Mouse (Mus musculus): Measurements from ENCODE around the gene Lrrc10b. TPM values are rescaled to one million over a fixed set of nuclear protein-coding genes. Genes with fewer than 3 reads are reported as not detected.

The Lrrc10b gene
- polyA plus RNA-seq, 1 experiment from 2014 or later, result 0.45 TPM

DNA sequence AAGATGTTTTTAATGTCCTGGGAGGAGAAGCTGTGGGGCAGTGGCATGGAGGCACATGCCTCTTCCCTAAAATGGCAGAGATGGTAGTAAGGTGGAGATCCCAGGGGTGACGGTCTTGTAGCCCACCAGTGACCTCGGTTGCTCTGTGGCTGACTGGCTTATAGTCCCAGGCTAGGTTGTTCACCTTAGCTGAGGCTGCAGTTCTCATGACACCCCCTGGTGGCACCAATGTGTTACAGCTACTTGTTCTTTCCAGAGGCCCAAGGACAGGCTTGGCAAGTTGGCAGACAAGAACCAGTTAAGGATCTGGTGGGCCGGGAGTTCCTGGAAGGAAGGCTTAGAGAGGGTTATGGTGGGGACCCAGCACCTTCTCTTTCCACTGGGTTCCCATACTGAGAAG is 21.4 kb downstream of the Lrrc10b start:
- no peak overlapping the region for H3K27ac ChIP-seq
- H3K4me1 ChIP-seq, result peaks cover 10% of the 10 kb centered on the region
- DNase-seq (ENCODE audit: extremely low spot score, low spot score), result peak; percentile 63
- no peaks in the 10 kb centered on the region for H3K9me3 ChIP-seq
- peaks cover 20% of the 10 kb centered on the region; the same call in 1 of the 2 replicates for H3K27me3 ChIP-seq (ENCODE audit: poor library complexity, severe bottlenecking)
- no peak overlapping the region for H3K4me3 ChIP-seq
- 45% methylated on average over 3 of the region's 3 CpGs for WGBS
- H3K36me3 ChIP-seq (replicated peaks), result no peaks in the 10 kb centered on the region; the same call in 1 of the 2 replicates

DNA sequence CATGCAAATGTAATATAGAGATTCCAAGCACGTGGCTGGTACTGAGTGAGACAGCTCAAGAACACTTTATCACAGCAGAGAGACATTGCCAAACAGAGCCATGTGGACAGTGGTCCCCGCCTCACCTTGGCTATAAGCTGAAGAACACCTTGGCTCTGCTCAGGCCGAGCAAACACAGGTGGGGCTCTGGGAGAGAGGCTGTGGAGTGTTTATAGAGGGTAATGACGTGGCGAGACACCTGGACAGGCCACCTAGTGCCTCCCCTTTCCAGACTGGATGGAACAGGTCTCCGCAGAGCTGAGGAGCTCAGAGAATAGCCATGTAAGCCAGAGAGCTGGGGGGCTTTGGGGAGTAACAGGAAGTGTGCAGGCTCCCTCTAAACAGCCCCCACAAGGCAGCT is 22.3 kb downstream of the Lrrc10b start:
- peaks cover 20% of the 10 kb centered on the region for H3K4me1 ChIP-seq
- H3K27ac ChIP-seq, result no peak overlapping the region
- H3K27me3 ChIP-seq (ENCODE audit: poor library complexity, severe bottlenecking), result peaks cover 26% of the 10 kb centered on the region; the same call in 1 of the 2 replicates
- H3K36me3 ChIP-seq (replicated peaks), result no peaks in the 10 kb centered on the region; the same call in 1 of the 2 replicates
- H3K4me3 ChIP-seq, result no peak overlapping the region
- 82% methylated on average over 6 of the region's 6 CpGs for WGBS
- DNase-seq (ENCODE audit: extremely low spot score, low spot score), result no peak
- H3K9me3 ChIP-seq, result no peaks in the 10 kb centered on the region

GRCm38 (mm10) chr19:10433879-10434540 is 23.3 kb downstream of the Lrrc10b start:
- H3K9me3 ChIP-seq, result no peaks in the 10 kb centered on the region
- H3K27ac ChIP-seq, result no peak overlapping the region
- no peak for DNase-seq (ENCODE audit: extremely low spot score, low spot score)
- H3K36me3 ChIP-seq (replicated peaks), result no peaks in the 10 kb centered on the region
- H3K4me3 ChIP-seq, result no peak overlapping the region
- H3K27me3 ChIP-seq (ENCODE audit: poor library complexity, severe bottlenecking), result peaks cover 26% of the 10 kb centered on the region; the same call in 1 of the 2 replicates
- WGBS, result 75% methylated on average over 9 of the region's 9 CpGs
- H3K4me1 ChIP-seq, result peaks cover 21% of the 10 kb centered on the region

DNA sequence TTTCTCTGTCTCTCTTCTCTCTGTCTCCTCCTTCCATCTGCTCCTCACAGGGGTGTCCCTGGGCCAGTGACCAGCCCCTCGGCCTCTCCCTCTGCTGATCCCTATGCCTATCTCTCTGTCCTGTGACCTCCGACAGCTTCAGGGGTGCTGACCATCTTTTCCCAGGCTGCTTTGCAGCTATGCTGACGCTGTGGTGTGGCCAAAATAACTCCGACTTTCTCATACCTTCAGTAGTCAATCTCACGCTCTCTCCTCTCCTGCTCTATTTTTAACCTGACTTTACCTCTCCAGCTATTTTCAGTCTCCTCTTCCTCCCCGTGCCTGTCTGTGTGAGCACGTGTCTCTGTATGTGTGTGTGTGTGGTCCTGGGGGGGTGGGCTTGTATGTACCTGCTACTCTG is 24.0 kb downstream of the Lrrc10b start:
- Histone ChIP-seq H3K27me3 (ENCODE audit: poor library complexity, severe bottlenecking) (peaks cover 26% of the 10 kb centered on the region; the same call in 1 of the 2 replicates), H3K27ac (0 out of 2 replicates have a peak overlapping the region, but pooled peaks have one; percentile 21), H3K36me3 (replicated peaks) (no peaks in the 10 kb centered on the region), H3K4me1 (peaks cover 21% of the 10 kb centered on the region), H3K4me3 (no peak overlapping the region), H3K9me3 (no peaks in the 10 kb centered on the region)
- WGBS, result 82% methylated on average over 7 of the region's 7 CpGs
- DNase-seq (ENCODE audit: extremely low spot score, low spot score), result no peak

DNA sequence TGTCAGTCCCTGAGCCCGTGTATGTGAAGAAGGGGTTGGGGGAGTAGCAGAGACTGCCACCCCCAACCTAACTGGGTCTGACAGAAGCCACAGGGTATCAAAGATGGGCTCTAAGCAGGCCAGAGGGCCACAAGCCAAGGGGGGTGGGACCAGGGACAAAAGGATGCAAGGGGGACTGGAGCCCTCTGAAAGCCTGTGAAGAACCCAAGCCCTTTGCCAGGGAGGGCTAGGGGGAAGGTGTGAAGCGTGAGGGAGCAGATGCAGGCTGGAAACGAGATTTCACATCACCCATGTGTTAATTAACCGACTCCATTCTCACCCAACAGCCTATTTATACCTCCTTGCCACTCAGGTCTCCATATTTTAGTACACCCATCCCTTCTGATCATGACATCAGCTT is 25.4 kb downstream of the Lrrc10b start:
- Histone ChIP-seq H3K27ac (no peak overlapping the region), H3K4me3 (no peak overlapping the region), H3K36me3 (replicated peaks) (no peaks in the 10 kb centered on the region), H3K9me3 (no peaks in the 10 kb centered on the region), H3K27me3 (ENCODE audit: poor library complexity, severe bottlenecking) (peaks cover 38% of the 10 kb centered on the region), H3K4me1 (peaks cover 26% of the 10 kb centered on the region)
- 56% methylated on average over 4 of the region's 4 CpGs for WGBS
- DNase-seq (ENCODE audit: extremely low spot score, low spot score), result no peak

GRCm38 (mm10) chr19:10431410-10431809 is 25.9 kb downstream of the Lrrc10b start:
- Histone ChIP-seq H3K27ac (no peak overlapping the region), H3K4me3 (no peak overlapping the region), H3K36me3 (replicated peaks) (no peaks in the 10 kb centered on the region), H3K9me3 (no peaks in the 10 kb centered on the region), H3K4me1 (peaks cover 31% of the 10 kb centered on the region), H3K27me3 (ENCODE audit: poor library complexity, severe bottlenecking) (peaks cover 43% of the 10 kb centered on the region)
- DNase-seq (ENCODE audit: extremely low spot score, low spot score), result no peak
- 47% methylated on average over 3 of the region's 3 CpGs for WGBS

GRCm38 (mm10) chr19:10429371-10429770 is 27.9 kb downstream of the Lrrc10b start:
- WGBS, result 87% methylated on average over 8 of the region's 8 CpGs
- H3K27me3 ChIP-seq (ENCODE audit: poor library complexity, severe bottlenecking), result peaks cover 57% of the 10 kb centered on the region
- peaks cover 47% of the 10 kb centered on the region for H3K4me1 ChIP-seq

DNA sequence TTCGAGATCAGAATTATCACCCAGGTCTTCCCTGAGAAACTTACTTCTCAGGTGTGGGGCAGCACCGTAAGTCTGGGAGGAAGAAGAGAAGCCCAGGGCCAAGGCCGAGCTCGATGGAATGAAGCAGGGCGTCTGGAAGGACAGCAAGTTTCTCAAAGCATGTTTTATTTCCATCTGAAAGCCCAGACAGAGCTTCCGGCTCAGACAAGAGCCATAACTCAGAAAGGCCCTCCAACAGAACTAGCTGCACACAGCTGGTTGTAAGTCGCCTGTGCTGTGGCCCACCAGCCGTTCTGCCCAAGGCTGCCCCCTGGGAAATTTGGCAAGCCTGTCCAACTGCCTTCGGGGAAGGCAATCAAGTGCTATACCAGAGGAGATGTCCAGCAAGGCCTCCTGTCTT is 29.8 kb downstream of the Lrrc10b start:
- H3K27me3 ChIP-seq (ENCODE audit: poor library complexity, severe bottlenecking), result peaks cover 63% of the 10 kb centered on the region
- H3K27ac ChIP-seq, result no peak overlapping the region
- no peak for DNase-seq (ENCODE audit: extremely low spot score, low spot score)
- no peaks in the 10 kb centered on the region for H3K36me3 ChIP-seq (replicated peaks)
- no peak overlapping the region for H3K4me3 ChIP-seq
- H3K9me3 ChIP-seq, result no peaks in the 10 kb centered on the region
- WGBS, result 86% methylated on average over 9 of the region's 9 CpGs
- H3K4me1 ChIP-seq, result peaks cover 57% of the 10 kb centered on the region

More at GRCm38 (mm10) chr19:10429371-10429770, 27.9 kb downstream of the Lrrc10b start:
- Histone ChIP-seq H3K27ac (no peak overlapping the region), H3K9me3 (no peaks in the 10 kb centered on the region), H3K4me3 (no peak overlapping the region), H3K36me3 (replicated peaks) (no peaks in the 10 kb centered on the region)
- no peak for DNase-seq (ENCODE audit: extremely low spot score, low spot score)

DNA sequence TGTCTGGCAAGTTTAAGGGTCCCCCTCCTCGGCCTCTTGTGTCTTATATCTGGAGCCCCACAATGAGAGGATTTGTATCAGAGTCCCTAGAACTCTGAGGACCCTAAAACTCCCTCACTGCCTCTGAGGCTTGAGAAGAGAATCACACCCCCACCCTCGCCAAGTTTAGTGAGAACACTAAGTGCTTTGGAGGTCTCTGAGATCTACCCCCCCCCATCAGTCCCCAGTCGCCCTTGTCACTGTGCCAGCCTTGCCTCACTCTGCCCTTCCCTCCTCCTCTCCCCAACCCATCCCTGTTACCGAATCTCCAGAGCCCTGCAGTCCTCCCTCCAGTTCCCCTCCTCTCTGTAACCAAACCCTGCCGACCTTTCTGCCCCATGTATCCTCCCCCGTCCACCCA is 30.5 kb downstream of the Lrrc10b start:
- Histone ChIP-seq H3K36me3 (replicated peaks) (no peaks in the 10 kb centered on the region), H3K9me3 (no peaks in the 10 kb centered on the region), H3K27ac (no peak overlapping the region), H3K4me1 (peaks cover 62% of the 10 kb centered on the region), H3K4me3 (no peak overlapping the region), H3K27me3 (ENCODE audit: poor library complexity, severe bottlenecking) (peaks cover 69% of the 10 kb centered on the region)
- WGBS, result 47% methylated on average over 6 of the region's 6 CpGs
- no peak for DNase-seq (ENCODE audit: extremely low spot score, low spot score)

GRCm38 (mm10) chr19:10426312-10426711 is 31.0 kb downstream of the Lrrc10b start:
- no peak for DNase-seq (ENCODE audit: extremely low spot score, low spot score)
- Histone ChIP-seq H3K4me1 (peaks cover 62% of the 10 kb centered on the region), H3K9me3 (no peaks in the 10 kb centered on the region), H3K36me3 (replicated peaks) (no peaks in the 10 kb centered on the region), H3K27ac (peak overlapping the region; percentile 2; the same call in 1 of the 2 replicates), H3K27me3 (ENCODE audit: poor library complexity, severe bottlenecking) (peaks cover 74% of the 10 kb centered on the region), H3K4me3 (no peak overlapping the region)
- 38% methylated on average over 25 of the region's 25 CpGs for WGBS

DNA sequence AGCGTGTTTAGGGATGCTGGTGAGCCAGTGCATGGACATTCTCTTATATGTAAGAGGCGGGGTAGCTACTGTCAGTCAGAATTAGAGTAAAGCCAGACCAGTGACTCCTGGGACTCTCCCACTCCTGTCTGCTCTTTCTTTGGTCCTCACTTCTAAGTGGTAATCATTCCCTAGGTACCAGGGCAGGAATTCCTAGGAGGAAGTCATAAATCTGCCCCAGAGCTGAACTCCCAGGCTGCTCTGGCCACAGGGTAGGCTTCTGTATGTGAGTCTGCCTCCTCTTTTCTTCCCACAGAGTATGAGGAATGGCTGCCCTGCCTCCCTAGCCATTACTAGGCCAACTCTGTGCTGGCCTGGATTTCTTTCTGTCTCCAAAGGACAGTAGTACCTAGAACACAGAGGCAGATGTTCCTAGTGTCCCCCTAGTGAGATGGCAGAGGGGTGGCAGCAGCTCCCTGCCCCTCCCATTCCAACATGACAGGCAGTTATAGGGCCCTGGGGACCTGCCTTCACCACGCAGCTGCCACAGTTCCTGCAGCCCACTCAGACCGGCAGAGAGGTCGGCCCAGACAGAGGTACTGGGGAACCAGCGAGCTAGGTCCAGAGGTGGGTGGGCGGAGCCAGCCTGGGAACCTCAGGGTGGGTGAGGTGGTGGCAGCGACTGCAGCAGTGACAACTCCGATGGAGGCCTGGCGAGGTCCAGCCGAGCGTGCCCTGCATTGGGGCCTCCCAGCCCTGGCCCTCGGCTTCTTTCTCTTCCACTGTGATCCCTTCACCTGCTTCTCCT is 31.6 kb downstream of the Lrrc10b start:
- Histone ChIP-seq H3K4me3 (no peak overlapping the region), H3K4me1 (peaks cover 62% of the 10 kb centered on the region), H3K36me3 (replicated peaks) (no peaks in the 10 kb centered on the region), H3K27me3 (ENCODE audit: poor library complexity, severe bottlenecking) (peaks cover 79% of the 10 kb centered on the region), H3K27ac (peak overlapping the region; percentile 2; the same call in 1 of the 2 replicates), H3K9me3 (no peaks in the 10 kb centered on the region)
- no peak for DNase-seq (ENCODE audit: extremely low spot score, low spot score)
- WGBS, result 52% methylated on average over 13 of the region's 13 CpGs

DNA sequence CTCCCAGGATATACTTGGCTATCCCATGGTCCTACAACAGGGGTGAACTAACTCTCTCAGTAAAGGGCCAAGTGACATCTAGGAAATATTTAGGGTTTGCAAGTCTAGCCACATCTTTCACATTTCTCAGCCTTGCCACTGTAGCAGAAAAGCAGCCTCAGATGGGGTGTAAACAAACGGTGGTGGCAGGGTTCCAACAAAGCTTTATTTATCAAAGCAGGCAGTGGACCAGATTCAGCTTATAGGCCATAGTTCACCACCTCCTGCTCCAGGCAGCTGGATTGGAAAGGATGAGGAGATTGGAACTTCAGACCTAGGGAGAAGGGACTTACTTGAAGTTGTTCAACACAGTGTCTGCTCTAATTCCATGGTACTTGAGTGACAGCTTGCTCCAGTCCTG is 32.5 kb downstream of the Lrrc10b start:
- DNase-seq (ENCODE audit: extremely low spot score, low spot score), result no peak
- WGBS, result 71% methylated on average over 1 of the region's 1 CpGs
- Histone ChIP-seq H3K27ac (no peak overlapping the region), H3K4me1 (peaks cover 63% of the 10 kb centered on the region), H3K27me3 (ENCODE audit: poor library complexity, severe bottlenecking) (peaks cover 81% of the 10 kb centered on the region), H3K9me3 (no peaks in the 10 kb centered on the region), H3K36me3 (replicated peaks) (no peaks in the 10 kb centered on the region), H3K4me3 (no peak overlapping the region)

All from forebrain, embryonic 10.5 days (tissue).